Mouse (Mus musculus): Measurements from ENCODE around the gene Nhsl1. TPM values are rescaled to one million over a fixed set of nuclear protein-coding genes. Genes with fewer than 3 reads are reported as not detected.
A peak's percentile ranks its signal among the peaks of the same experiment; 100 is the strongest.

The Nhsl1 gene
- polyA plus RNA-seq, 1 experiment from 2014 or later: 8.1 TPM

DNA sequence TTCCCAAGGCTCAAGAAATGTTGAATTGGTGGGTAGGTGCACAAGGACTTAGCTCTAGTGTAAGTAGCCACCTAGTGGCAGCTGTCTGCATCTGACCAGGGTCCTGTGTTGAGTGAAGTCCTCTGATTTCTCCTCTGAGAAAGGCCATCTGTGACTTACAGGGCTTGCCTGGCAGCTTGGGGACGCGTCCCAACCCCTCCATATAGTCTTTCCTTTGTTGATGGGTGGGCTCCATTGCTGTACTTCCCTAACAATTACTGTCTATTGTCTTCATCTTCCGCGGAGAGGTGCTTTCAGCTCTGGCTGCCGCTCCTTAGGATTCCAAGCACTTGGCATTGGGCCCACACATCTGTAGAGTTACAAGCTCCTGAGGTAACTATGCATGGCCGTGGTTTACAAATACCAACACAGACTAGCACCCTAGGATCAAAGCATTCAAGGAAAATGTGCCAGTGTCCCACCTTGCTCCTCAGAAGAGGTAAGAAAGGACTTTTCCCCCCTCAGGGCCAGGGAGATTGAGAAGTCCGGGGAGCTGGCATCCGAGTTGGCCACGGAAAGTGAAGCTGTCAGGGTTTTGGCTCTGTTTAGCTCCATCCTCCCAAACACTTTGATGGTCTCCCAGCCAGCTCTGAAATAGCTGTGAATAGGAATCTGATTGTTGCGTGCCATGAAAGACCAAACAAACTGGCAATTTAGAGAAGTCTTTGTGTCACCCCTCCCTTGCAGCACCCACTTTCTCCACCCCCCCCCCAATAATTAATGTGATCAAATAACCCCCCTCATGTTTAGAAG, 70.2 kb downstream of the Nhsl1 start:
- 31% methylated on average over 10 of the region's 10 CpGs for WGBS
- H3K9me3 ChIP-seq (ENCODE audit: control insufficient read depth, low read length): no peaks in the 10 kb centered on the region
- H3K4me1 ChIP-seq (ENCODE audit: control insufficient read depth, insufficient read depth, low read length): no peaks in the 10 kb centered on the region
- no peak overlapping the region for H3K27ac ChIP-seq (ENCODE audit: low read length)
- H3K4me2 ChIP-seq (ENCODE audit: low read depth, low read length): no peak overlapping the region
- no peak overlapping the region for H3K9ac ChIP-seq (ENCODE audit: low read depth, low read length)
- no peaks in the 10 kb centered on the region for H3K27me3 ChIP-seq (replicated peaks; ENCODE audit: control insufficient read depth, insufficient read depth, low read length)
- no peaks in the 10 kb centered on the region for H3K36me3 ChIP-seq (ENCODE audit: control insufficient read depth, insufficient read depth, low read length)
- ATAC-seq: peak; percentile 71
- no peak overlapping the region for H3K4me3 ChIP-seq (ENCODE audit: low read length)

GRCm38 (mm10) chr10:18390004-18390403, 71.2 kb downstream of the Nhsl1 start:
- Histone ChIP-seq H3K27me3 (replicated peaks; ENCODE audit: control insufficient read depth, insufficient read depth, low read length) (no peaks in the 10 kb centered on the region), H3K4me1 (ENCODE audit: control insufficient read depth, insufficient read depth, low read length) (no peaks in the 10 kb centered on the region), H3K9ac (ENCODE audit: low read depth, low read length) (no peak overlapping the region), H3K9me3 (ENCODE audit: control insufficient read depth, low read length) (no peaks in the 10 kb centered on the region), H3K4me3 (ENCODE audit: low read length) (no peak overlapping the region), H3K36me3 (ENCODE audit: control insufficient read depth, insufficient read depth, low read length) (no peaks in the 10 kb centered on the region), H3K27ac (ENCODE audit: low read length) (no peak overlapping the region), H3K4me2 (ENCODE audit: low read depth, low read length) (no peak overlapping the region)
- ATAC-seq: no peak
- 81% methylated on average over 15 of the region's 15 CpGs for WGBS

- Histone ChIP-seq H3K4me1 (ENCODE audit: control insufficient read depth, insufficient read depth, low read length) (no peaks in the 10 kb centered on the region), H3K4me2 (ENCODE audit: low read depth, low read length) (no peak overlapping the region), H3K9ac (ENCODE audit: low read depth, low read length) (no peak overlapping the region), H3K9me3 (ENCODE audit: control insufficient read depth, low read length) (no peaks in the 10 kb centered on the region), H3K27me3 (replicated peaks; ENCODE audit: control insufficient read depth, insufficient read depth, low read length) (no peaks in the 10 kb centered on the region), H3K4me3 (ENCODE audit: low read length) (no peak overlapping the region), H3K27ac (ENCODE audit: low read length) (no peak overlapping the region), H3K36me3 (ENCODE audit: control insufficient read depth, insufficient read depth, low read length) (no peaks in the 10 kb centered on the region)
- ATAC-seq: no peak
- 42% methylated on average over 5 of the region's 5 CpGs for WGBS
Measured at GRCm38 (mm10) chr10:18391608-18392007, 72.8 kb downstream of the Nhsl1 start.

- no peaks in the 10 kb centered on the region for H3K27me3 ChIP-seq (replicated peaks; ENCODE audit: control insufficient read depth, insufficient read depth, low read length)
- WGBS: 84% methylated on average over 6 of the region's 6 CpGs
- ATAC-seq: no peak
- H3K9me3 ChIP-seq (ENCODE audit: control insufficient read depth, low read length): no peaks in the 10 kb centered on the region
- no peak overlapping the region for H3K9ac ChIP-seq (ENCODE audit: low read depth, low read length)
- no peak overlapping the region for H3K4me2 ChIP-seq (ENCODE audit: low read depth, low read length)
- no peaks in the 10 kb centered on the region for H3K36me3 ChIP-seq (ENCODE audit: control insufficient read depth, insufficient read depth, low read length)
- no peak overlapping the region for H3K27ac ChIP-seq (ENCODE audit: low read length)
- H3K4me1 ChIP-seq (ENCODE audit: control insufficient read depth, insufficient read depth, low read length): no peaks in the 10 kb centered on the region
- no peak overlapping the region for H3K4me3 ChIP-seq (ENCODE audit: low read length)
Measured at GRCm38 (mm10) chr10:18392268-18392667, 73.5 kb downstream of the Nhsl1 start.

- 62% methylated on average over 3 of the region's 3 CpGs for WGBS
- no peak overlapping the region for H3K27ac ChIP-seq (ENCODE audit: low read length)
- no peaks in the 10 kb centered on the region for H3K9me3 ChIP-seq (ENCODE audit: control insufficient read depth, low read length)
- no peak overlapping the region for H3K4me3 ChIP-seq (ENCODE audit: low read length)
- no peak overlapping the region for H3K9ac ChIP-seq (ENCODE audit: low read depth, low read length)
- no peaks in the 10 kb centered on the region for H3K36me3 ChIP-seq (ENCODE audit: control insufficient read depth, insufficient read depth, low read length)
- H3K4me2 ChIP-seq (ENCODE audit: low read depth, low read length): no peak overlapping the region
- no peaks in the 10 kb centered on the region for H3K4me1 ChIP-seq (ENCODE audit: control insufficient read depth, insufficient read depth, low read length)
- no peaks in the 10 kb centered on the region for H3K27me3 ChIP-seq (replicated peaks; ENCODE audit: control insufficient read depth, insufficient read depth, low read length)
- 0 out of 2 replicates have a peak, but pooled peaks have one; percentile 29 for ATAC-seq
Measured at GRCm38 (mm10) chr10:18393740-18394139, 75.0 kb downstream of the Nhsl1 start.

DNA sequence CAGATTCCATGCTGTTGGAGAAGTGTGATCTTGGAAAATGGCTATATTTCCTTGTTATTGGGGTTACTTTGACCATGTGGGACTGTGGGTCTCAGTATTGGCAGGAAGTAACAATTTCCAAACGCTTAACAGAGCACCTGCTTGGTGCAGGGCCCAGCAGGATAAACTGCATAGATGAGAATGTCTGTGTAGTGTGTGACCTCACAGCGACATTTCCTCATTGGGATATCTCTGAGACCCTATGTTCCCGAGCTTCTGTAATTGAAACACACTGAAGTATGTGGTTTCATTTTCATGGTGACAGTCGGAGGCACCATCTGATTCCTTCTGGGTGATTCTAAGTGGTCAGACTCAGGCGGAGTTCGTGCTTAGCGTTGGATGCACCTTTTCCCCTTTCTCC, 75.5 kb downstream of the Nhsl1 start:
- no peak for ATAC-seq
- Histone ChIP-seq H3K9ac (ENCODE audit: low read depth, low read length) (no peak overlapping the region), H3K27me3 (replicated peaks; ENCODE audit: control insufficient read depth, insufficient read depth, low read length) (no peaks in the 10 kb centered on the region), H3K27ac (ENCODE audit: low read length) (no peak overlapping the region), H3K36me3 (ENCODE audit: control insufficient read depth, insufficient read depth, low read length) (no peaks in the 10 kb centered on the region), H3K4me1 (ENCODE audit: control insufficient read depth, insufficient read depth, low read length) (no peaks in the 10 kb centered on the region), H3K9me3 (ENCODE audit: control insufficient read depth, low read length) (no peaks in the 10 kb centered on the region), H3K4me2 (ENCODE audit: low read depth, low read length) (no peak overlapping the region), H3K4me3 (ENCODE audit: low read length) (no peak overlapping the region)
- WGBS: 71% methylated on average over 7 of the region's 7 CpGs

DNA sequence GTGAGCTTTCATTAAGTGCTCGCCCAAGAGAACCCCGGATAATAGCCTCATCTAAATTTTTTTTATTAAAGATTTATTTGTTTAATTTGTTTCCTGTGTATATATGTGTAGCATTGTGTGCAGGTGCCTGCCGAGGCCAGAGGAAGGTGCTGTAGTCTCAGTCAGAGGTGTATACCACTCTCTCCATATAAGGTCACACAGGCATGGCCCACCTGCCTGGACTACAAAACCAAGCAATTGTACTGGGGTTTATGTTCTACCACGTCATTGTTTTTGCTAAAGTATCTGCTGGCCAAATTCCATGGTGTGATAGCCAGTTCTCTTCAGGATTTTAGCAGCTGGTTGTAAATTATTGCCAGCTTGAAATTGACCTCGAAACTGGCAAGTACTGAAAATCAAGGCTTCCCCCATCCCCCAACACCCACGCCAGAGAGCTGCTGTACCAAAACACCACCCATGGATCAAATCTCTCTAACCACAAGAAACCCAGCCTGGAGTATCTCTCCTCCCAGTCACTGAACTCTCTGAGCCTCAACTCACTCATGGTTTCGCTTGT, 81.4 kb downstream of the Nhsl1 start:
- Histone ChIP-seq H3K36me3 (ENCODE audit: control insufficient read depth, insufficient read depth, low read length) (no peaks in the 10 kb centered on the region), H3K4me1 (ENCODE audit: control insufficient read depth, insufficient read depth, low read length) (no peaks in the 10 kb centered on the region), H3K27me3 (replicated peaks; ENCODE audit: control insufficient read depth, insufficient read depth, low read length) (no peaks in the 10 kb centered on the region), H3K4me3 (ENCODE audit: low read length) (no peak overlapping the region), H3K9ac (ENCODE audit: low read depth, low read length) (no peak overlapping the region), H3K27ac (ENCODE audit: low read length) (no peak overlapping the region), H3K4me2 (ENCODE audit: low read depth, low read length) (no peak overlapping the region), H3K9me3 (ENCODE audit: control insufficient read depth, low read length) (no peaks in the 10 kb centered on the region)
- ATAC-seq: 0 out of 2 replicates have a peak, but pooled peaks have one; percentile 42
- WGBS: 61% methylated on average over 7 of the region's 7 CpGs

DNA sequence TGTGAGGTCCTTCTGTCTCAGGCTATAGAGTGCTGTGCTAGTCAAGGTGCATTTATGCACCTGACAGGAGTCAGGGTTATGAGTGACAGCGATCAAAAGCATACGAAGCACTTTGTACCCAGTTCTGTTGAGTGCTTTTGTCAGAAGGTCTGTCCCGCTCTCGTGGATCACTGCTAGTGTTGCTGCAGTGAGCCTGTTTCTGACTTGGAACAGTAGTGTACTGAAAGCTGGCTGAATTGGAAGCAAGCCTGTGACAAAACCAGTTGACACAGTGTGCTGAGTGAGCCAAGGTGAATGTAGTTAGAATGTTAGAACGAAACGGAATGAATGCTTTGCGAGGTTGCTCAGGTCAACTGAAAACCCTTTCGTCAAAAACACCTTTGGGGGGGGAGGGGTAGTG, 82.2 kb downstream of the Nhsl1 start:
- Histone ChIP-seq H3K4me1 (ENCODE audit: control insufficient read depth, insufficient read depth, low read length) (no peaks in the 10 kb centered on the region), H3K27ac (ENCODE audit: low read length) (no peak overlapping the region), H3K9ac (ENCODE audit: low read depth, low read length) (no peak overlapping the region), H3K4me2 (ENCODE audit: low read depth, low read length) (no peak overlapping the region), H3K36me3 (ENCODE audit: control insufficient read depth, insufficient read depth, low read length) (no peaks in the 10 kb centered on the region), H3K9me3 (ENCODE audit: control insufficient read depth, low read length) (no peaks in the 10 kb centered on the region), H3K27me3 (replicated peaks; ENCODE audit: control insufficient read depth, insufficient read depth, low read length) (no peaks in the 10 kb centered on the region), H3K4me3 (ENCODE audit: low read length) (no peak overlapping the region)
- WGBS: 80% methylated on average over 8 of the region's 8 CpGs
- ATAC-seq: 0 out of 2 replicates have a peak, but pooled peaks have one; percentile 38

DNA sequence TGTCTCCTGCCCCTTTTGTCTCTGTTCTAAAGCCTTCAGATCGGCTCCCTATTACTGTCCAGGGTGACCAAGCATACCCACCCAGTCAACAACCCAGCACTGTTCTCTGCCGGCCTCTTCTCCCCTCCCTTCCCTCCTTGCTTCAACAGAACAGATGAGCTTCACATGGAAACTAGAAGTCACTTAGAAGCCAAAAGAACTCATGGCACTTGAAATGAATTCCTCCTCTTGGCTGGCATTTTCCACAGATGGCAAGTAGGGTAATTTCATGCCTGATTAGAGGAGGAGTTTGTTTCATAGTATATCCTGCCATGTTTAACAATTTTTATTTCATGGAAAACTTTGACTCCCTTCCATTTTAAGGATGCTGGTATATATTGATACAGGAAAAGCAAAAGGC, 85.2 kb downstream of the Nhsl1 start:
- H3K27me3 ChIP-seq (replicated peaks; ENCODE audit: control insufficient read depth, insufficient read depth, low read length): no peaks in the 10 kb centered on the region
- ATAC-seq: no peak
- H3K9me3 ChIP-seq (ENCODE audit: control insufficient read depth, low read length): no peaks in the 10 kb centered on the region
- WGBS: 47% methylated on average over 2 of the region's 2 CpGs
- no peak overlapping the region for H3K4me2 ChIP-seq (ENCODE audit: low read depth, low read length)
- no peak overlapping the region for H3K27ac ChIP-seq (ENCODE audit: low read length)
- peaks cover 7% of the 10 kb centered on the region for H3K4me1 ChIP-seq (ENCODE audit: control insufficient read depth, insufficient read depth, low read length)
- H3K36me3 ChIP-seq (ENCODE audit: control insufficient read depth, insufficient read depth, low read length): no peaks in the 10 kb centered on the region
- no peak overlapping the region for H3K4me3 ChIP-seq (ENCODE audit: low read length)
- H3K9ac ChIP-seq (ENCODE audit: low read depth, low read length): no peak overlapping the region
